Mouse (Mus musculus): ENCODE measurements around the gene Apaf1.

Apaf1 gene

GRCm38 (mm10) chr10:90981811-90982210 lies 100.8 kb downstream of the Apaf1 start:
- ATAC-seq (ENCODE audit: low TSS enrichment) = no peak

GRCm38 (mm10) chr10:90974491-90974890 lies 108.1 kb downstream of the Apaf1 start:
- ATAC-seq (ENCODE audit: low TSS enrichment) = no peak

- ATAC-seq (ENCODE audit: low TSS enrichment) = no peak
These were observed 108.5 kb downstream of the Apaf1 start for GRCm38 (mm10) chr10:90974084-90974483.

GRCm38 (mm10) chr10:90970560-90970959 lies 112.0 kb downstream of the Apaf1 start:
- ATAC-seq (ENCODE audit: low TSS enrichment) = no peak

GRCm38 (mm10) chr10:90969355-90970174 lies 113.0 kb downstream of the Apaf1 start:
- no peak for ATAC-seq (ENCODE audit: low TSS enrichment)

GRCm38 (mm10) chr10:90968247-90968646 lies 114.3 kb downstream of the Apaf1 start:
- peak; percentile 22 for ATAC-seq (ENCODE audit: low TSS enrichment)

- ATAC-seq (ENCODE audit: low TSS enrichment) = peak; percentile 78
These were observed 115.7 kb downstream of the Apaf1 start for GRCm38 (mm10) chr10:90966821-90967220.

- 0 out of 2 replicates have a peak, but pooled peaks have one; percentile 1 for ATAC-seq (ENCODE audit: low TSS enrichment)
These were observed 116.8 kb downstream of the Apaf1 start for GRCm38 (mm10) chr10:90965671-90966315.

GRCm38 (mm10) chr10:90964511-90964910 lies 118.1 kb downstream of the Apaf1 start:
- no peak for ATAC-seq (ENCODE audit: low TSS enrichment)

- ATAC-seq (ENCODE audit: low TSS enrichment) = no peak
These were observed 122.2 kb downstream of the Apaf1 start for GRCm38 (mm10) chr10:90960374-90960773.

- ATAC-seq (ENCODE audit: low TSS enrichment) = no peak
These were observed 128.7 kb downstream of the Apaf1 start for GRCm38 (mm10) chr10:90953821-90954220.

GRCm38 (mm10) chr10:90953103-90953709 lies 129.4 kb downstream of the Apaf1 start:
- ATAC-seq (ENCODE audit: low TSS enrichment) = no peak

- peak; percentile 66 for ATAC-seq (ENCODE audit: low TSS enrichment)
These were observed 134.8 kb downstream of the Apaf1 start for GRCm38 (mm10) chr10:90947608-90948373.

- ATAC-seq (ENCODE audit: low TSS enrichment) = no peak
These were observed 135.5 kb downstream of the Apaf1 start for GRCm38 (mm10) chr10:90947043-90947442.

- no peak for ATAC-seq (ENCODE audit: low TSS enrichment)
These were observed 140.4 kb downstream of the Apaf1 start for GRCm38 (mm10) chr10:90942001-90942700.

- ATAC-seq (ENCODE audit: low TSS enrichment) = peak; percentile 53
These were observed 141.7 kb downstream of the Apaf1 start for GRCm38 (mm10) chr10:90940521-90941520.
